Comparison of ENCODE assay signal across 13 mouse cellular contexts in the genomic region with DNA sequence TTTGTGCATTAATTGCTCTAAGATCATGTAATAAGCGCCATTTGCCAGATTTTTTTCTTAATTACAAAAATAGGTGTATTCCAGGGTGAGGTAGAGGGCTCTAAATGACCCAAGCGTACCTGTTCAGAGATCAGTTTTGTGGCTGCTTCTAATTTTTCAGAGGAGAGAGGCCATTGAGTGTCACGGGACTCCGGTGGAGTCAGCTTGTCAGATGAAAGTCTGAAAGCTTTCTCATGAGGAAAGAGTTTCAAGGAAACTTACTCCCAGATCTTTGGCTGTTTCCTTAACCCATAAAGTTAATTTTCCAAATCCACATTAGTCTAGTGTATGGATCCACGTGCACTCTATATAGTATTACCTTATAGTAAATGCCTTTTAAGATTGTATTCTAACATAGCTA. TPM values are rescaled to one million over a fixed set of nuclear protein-coding genes. Genes with fewer than 3 reads are reported as not detected.
"Had no signal": no experiment of that assay in that cellular context is flagged by ENCODE, and none has a peak within 500 bp of the region (broad histone marks: within the 10 kb centered on the region; RNA-seq: fewer than 3 reads in every experiment).

No protein-coding gene starts in this region.

RNA-seq across cellular contexts. Expression of a gene that starts 5.8 kb away (rescaled TPM):
- polyA plus RNA-seq: erythroblast, embryonic 14.5 days had no signal

RNA-seq across cellular contexts. Expression of a gene that starts 19.5 kb away (rescaled TPM):
- polyA plus RNA-seq: erythroblast, embryonic 14.5 days had no signal

RNA-seq across cellular contexts. Expression of a gene that starts 25.5 kb away (rescaled TPM):
- polyA plus RNA-seq: embryonic facial prominence, embryonic 10.5 days; embryonic facial prominence, embryonic 11.5 days; embryonic facial prominence, embryonic 12.5 days; embryonic facial prominence, embryonic 14.5 days; erythroblast, embryonic 14.5 days; forebrain, embryonic 10.5 days; forebrain, embryonic 12.5 days; forebrain, embryonic 13.5 days; forebrain, embryonic 14.5 days; heart, adult 2 months had no signal

RNA-seq across cellular contexts. Expression of a gene that starts 42.7 kb away (rescaled TPM):
- polyA plus RNA-seq: embryonic facial prominence, embryonic 13.5 days; embryonic facial prominence, embryonic 15.5 days; gonadal fat pad, adult 2 months had no signal
